Mouse (Mus musculus) left cerebral cortex, adult 11 months (tissue): ENCODE measurements at regions not wholly inside any gene's neighbourhood (a gene's known extent, or its start where the extent isn't known, plus 50 kb on each side); places are given as distances from the start of the nearest gene placed in this dataset.
"Not testable (repeated sequence)": the region's sequence is repeated elsewhere in the genome, so short reads cannot be mapped to it uniquely, and the experiment has no call there.

ENCODE experiments used
- DNase-seq: peaks from one replicate; pipeline ENCODE4 v3.0.0; 2022; ENCODE audit warnings: low spot score

GRCm38 (mm10) chr12:43326714-43327334 lies 883.3 kb downstream of the Dnajb9 start:
- DNase-seq, result no peak

- DNase-seq, result peak; percentile 7
These were observed 899.8 kb downstream of the Dnajb9 start for GRCm38 (mm10) chr12:43310293-43310692.

GRCm38 (mm10) chr12:43306502-43307051 lies 903.5 kb downstream of the Dnajb9 start:
- DNase-seq, result no peak

- no peak for DNase-seq
These were observed 909.6 kb downstream of the Dnajb9 start for GRCm38 (mm10) chr12:43300504-43300903.

GRCm38 (mm10) chr12:43280442-43280841 lies 929.7 kb downstream of the Dnajb9 start:
- no peak for DNase-seq

GRCm38 (mm10) chr12:43265016-43265415 lies 945.1 kb downstream of the Dnajb9 start:
- DNase-seq, result no peak

- no peak for DNase-seq
These were observed 946.3 kb downstream of the Dnajb9 start for GRCm38 (mm10) chr12:43263845-43264244.

- DNase-seq, result no peak
These were observed 984.2 kb downstream of the Dnajb9 start for GRCm38 (mm10) chr12:43225950-43226349.

- no peak for DNase-seq
These were observed 986.2 kb downstream of the Dnajb9 start for GRCm38 (mm10) chr12:43223768-43224435.

- not testable (repeated sequence) for DNase-seq
These were observed 997.8 kb downstream of the Dnajb9 start for GRCm38 (mm10) chr12:43212341-43212740.

GRCm38 (mm10) chr12:43204589-43204988 lies 1005.5 kb downstream of the Dnajb9 start:
- no peak for DNase-seq
